Mouse (Mus musculus): ENCODE data around the gene Mvp. TPM values are rescaled to one million over a fixed set of nuclear protein-coding genes. Genes with fewer than 3 reads are reported as not detected.

The Mvp gene
- polyA plus RNA-seq, 1 experiment, result 56.9 TPM

DNA sequence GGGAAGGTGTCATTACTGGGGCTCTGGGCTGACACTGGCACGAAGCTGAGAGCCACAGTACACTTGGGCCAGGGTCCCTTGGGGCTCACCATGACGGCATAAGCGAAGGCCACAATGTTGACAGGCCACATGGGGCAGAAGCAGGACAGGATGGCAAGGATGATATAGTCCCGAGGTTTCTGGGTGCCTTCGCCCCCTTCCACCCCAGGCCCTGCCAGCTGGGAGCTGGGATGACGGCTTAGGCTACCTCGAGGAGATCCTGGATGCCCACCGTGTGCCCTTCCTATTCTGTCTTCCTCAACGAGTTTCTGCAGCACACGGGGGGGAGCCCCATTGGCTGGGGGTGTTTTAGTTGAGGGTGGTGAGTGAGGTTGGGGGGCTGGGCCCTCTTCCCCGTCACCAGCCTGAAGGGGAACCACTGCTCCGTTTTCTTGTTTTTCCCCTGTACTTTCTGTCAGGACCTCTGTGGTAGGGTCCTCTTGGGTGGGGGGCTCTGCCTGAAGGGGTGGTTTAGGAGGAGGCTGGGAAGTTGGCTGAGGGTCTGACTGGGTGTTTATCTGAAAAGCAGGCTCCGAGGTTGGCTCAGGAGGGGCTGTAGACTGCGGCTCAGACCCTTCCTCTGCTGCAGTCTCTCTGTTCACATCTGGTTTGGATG lies 5.0 kb upstream of the Mvp start:
- no peak for DNase-seq
- H3K4me1 ChIP-seq (ENCODE audit: control insufficient read depth, insufficient read depth, low read length), result peaks cover 11% of the 10 kb centered on the region
- no peak overlapping the region for H3K4me3 ChIP-seq (ENCODE audit: insufficient read depth, low read depth, low read length)
- no peaks in the 10 kb centered on the region for H3K27me3 ChIP-seq (replicated peaks; ENCODE audit: control insufficient read depth, insufficient read depth, low read length)
- 80% methylated on average over 14 of the region's 14 CpGs for WGBS
- H3K36me3 ChIP-seq (ENCODE audit: control insufficient read depth, insufficient read depth, low read length), result no peaks in the 10 kb centered on the region
- TF ChIP-seq CTCF (conservative IDR thresholded peaks at IDR 0.05; ENCODE audit: insufficient read depth, insufficient read length, low read depth, low read length) (no peak), POLR2A (IDR thresholded peaks at IDR 0.05; ENCODE audit: low read depth, low read length) (no peak)
- no peak overlapping the region for H3K27ac ChIP-seq (ENCODE audit: insufficient read depth, low read depth, low read length)

DNA sequence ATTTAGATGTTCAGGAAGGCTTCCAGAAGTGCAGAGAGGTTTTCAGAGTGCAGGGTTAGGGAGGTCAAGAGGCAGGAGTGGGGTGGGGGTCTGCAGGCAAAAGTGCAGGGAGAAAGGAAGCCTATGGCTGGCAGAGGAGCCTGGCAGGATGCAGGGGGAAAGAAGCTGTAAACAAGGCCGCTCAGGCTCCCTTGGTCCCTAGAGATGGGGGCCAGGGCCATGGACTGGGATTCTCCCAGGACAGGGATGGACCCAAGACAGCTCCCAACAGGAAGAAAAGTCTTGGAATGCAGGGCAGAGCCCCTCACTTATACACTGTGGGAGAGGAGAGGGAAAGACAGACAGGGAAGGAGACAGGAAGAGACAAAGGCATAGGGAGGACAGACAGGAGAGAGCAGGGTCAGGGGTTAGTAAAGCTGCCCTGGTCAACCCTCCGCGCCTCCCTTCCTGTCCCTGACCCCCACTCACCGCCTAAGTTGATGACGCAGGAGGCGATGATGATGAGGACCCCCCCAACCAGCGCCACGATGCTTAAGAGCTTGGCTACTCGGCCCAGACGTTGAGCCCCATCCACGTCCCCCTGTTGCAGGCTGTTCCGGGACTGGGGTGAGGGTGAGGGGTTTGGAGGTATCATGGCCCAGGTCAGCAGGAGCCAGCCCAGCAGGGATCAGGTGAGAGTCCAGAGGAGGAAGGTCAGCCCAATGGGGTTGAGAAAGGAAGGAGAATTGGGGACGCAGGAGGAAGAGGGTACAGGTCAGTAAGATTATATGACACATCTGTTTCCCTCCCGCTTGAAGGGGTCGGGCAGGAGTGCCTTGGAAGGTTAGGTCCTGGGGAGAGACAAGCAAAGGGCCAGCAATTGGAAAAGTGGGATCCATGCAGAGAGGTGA lies 4.2 kb upstream of the Mvp start:
- H3K36me3 ChIP-seq (ENCODE audit: control insufficient read depth, insufficient read depth, low read length), result no peaks in the 10 kb centered on the region
- no peak overlapping the region; the same call in 1 of the 2 replicates for H3K27ac ChIP-seq (ENCODE audit: insufficient read depth, low read depth, low read length)
- no peaks in the 10 kb centered on the region for H3K27me3 ChIP-seq (replicated peaks; ENCODE audit: control insufficient read depth, insufficient read depth, low read length)
- WGBS, result 53% methylated on average over 15 of the region's 15 CpGs
- no peak for TF ChIP-seq POLR2A (IDR thresholded peaks at IDR 0.05; ENCODE audit: low read depth, low read length)
- no peak for TF ChIP-seq CTCF (conservative IDR thresholded peaks at IDR 0.05; ENCODE audit: insufficient read depth, insufficient read length, low read depth, low read length)
- no peak overlapping the region for H3K4me3 ChIP-seq (ENCODE audit: insufficient read depth, low read depth, low read length)
- H3K4me1 ChIP-seq (ENCODE audit: control insufficient read depth, insufficient read depth, low read length), result peaks cover 6% of the 10 kb centered on the region; the same call in 1 of the 2 replicates
- no peak for DNase-seq

- no peaks in the 10 kb centered on the region for H3K36me3 ChIP-seq (ENCODE audit: control insufficient read depth, insufficient read depth, low read length)
- no peak overlapping the region for H3K4me3 ChIP-seq (ENCODE audit: insufficient read depth, low read depth, low read length)
- TF ChIP-seq CTCF (conservative IDR thresholded peaks at IDR 0.05; ENCODE audit: insufficient read depth, insufficient read length, low read depth, low read length) (no peak), POLR2A (IDR thresholded peaks at IDR 0.05; ENCODE audit: low read depth, low read length) (no peak)
- WGBS, result 44% methylated on average over 6 of the region's 6 CpGs
- H3K27me3 ChIP-seq (replicated peaks; ENCODE audit: control insufficient read depth, insufficient read depth, low read length), result no peaks in the 10 kb centered on the region
- no peak for DNase-seq
- H3K4me1 ChIP-seq (ENCODE audit: control insufficient read depth, insufficient read depth, low read length), result peaks cover 11% of the 10 kb centered on the region; the same call in 1 of the 2 replicates
- H3K27ac ChIP-seq (ENCODE audit: insufficient read depth, low read depth, low read length), result no peak overlapping the region; the same call in 1 of the 2 replicates
Measured at GRCm38 (mm10) chr7:127017950-127018345, 3.5 kb upstream of the Mvp start.

DNA sequence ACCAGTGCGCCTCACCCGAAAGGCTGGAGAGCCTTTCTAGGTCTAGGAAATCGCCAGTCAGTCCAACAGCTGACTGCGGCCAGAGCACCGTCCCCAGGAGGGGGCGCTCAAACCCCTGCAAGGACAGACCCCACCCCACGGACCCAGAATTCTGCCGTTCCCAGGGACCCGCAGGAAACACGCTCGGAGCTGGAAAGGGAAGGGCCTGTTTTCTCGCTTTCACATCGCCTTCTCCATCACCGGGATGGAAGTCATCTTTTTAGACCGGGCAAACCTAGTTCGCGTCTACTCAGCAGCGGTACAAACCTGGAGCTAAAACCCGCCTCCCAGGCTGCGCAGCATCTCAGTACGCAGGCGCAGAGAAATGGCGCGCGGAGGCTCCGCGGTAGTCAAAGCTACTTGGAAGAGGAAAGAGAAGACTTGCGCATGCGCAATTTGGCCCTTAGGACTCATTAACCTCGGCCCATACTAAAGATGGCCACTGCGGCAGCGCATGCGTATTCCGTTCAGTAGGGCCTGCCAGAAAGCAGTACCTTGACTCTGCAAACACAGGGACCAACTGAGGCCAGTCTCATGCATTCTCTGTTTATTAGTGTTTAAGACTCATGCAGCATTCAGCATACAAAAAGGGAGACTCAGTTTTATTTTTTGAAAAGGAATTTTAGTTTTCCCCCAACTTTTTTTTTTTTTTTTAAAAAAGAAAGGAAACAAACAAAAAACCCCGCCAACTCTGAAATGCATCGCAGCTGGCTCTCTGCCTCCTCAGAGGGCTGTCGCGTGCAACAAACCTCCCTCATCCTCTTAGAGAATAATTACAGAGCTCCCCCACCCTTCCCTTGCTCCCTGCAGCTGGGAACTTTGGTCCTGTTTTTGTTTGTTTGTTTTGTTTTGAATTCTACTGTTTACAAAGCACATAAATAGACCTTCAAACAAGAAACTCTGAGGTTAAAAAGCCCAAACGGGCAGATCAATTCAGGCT lies 2.8 kb upstream of the Mvp start, which contains the start of gene Pagr1a:
Gene Pagr1a (minus strand): TSS at position 382 of the 979 bp plus-strand sequence.
- DNase-seq, result peak; percentile 99
- Histone ChIP-seq H3K27me3 (replicated peaks; ENCODE audit: control insufficient read depth, insufficient read depth, low read length) (no peaks in the 10 kb centered on the region), H3K4me3 (ENCODE audit: insufficient read depth, low read depth, low read length) (peak within 1 kb of the TSS; percentile 89), H3K36me3 (ENCODE audit: control insufficient read depth, insufficient read depth, low read length) (no peaks in the 10 kb centered on the region), H3K27ac (ENCODE audit: insufficient read depth, low read depth, low read length) (peak within 1 kb of the TSS; percentile 96), H3K4me1 (ENCODE audit: control insufficient read depth, insufficient read depth, low read length) (peaks cover 11% of the 10 kb centered on the region; the same call in 1 of the 2 replicates)
- WGBS, result 2% methylated on average over 39 of the region's 39 CpGs
- TF ChIP-seq POLR2A (IDR thresholded peaks at IDR 0.05; ENCODE audit: low read depth, low read length) (peak; percentile 58), CTCF (conservative IDR thresholded peaks at IDR 0.05; ENCODE audit: insufficient read depth, insufficient read length, low read depth, low read length) (peak; percentile 71)

DNA sequence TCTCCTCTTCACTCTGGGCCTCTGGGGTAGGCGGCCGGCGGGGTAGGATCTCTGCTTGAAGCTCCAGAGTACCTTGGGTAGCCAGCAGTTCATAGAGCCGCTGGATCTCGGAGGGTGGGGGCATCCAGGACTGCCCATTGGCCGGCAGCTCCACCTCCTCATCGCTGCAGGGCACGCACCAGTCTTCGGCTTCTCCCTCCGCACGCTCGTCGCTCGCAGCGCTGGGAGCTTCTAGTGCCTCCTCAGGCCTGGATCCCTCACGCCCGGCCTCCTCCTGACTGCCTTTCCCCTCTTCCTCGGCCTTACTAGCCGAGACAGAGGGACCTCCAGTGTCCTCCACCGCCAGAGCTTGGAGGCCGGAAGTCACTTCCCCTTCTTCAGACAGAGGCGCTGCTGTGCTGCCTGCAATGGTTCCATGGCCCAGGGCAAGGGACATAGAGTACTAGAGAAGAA lies 2.1 kb upstream of the Mvp start:
- WGBS, result under 1% methylated on average over 22 of the region's 22 CpGs
- DNase-seq, result no peak
- Histone ChIP-seq H3K4me3 (ENCODE audit: insufficient read depth, low read depth, low read length) (peak overlapping the region; percentile 89), H3K27ac (ENCODE audit: insufficient read depth, low read depth, low read length) (peak overlapping the region; percentile 96), H3K36me3 (ENCODE audit: control insufficient read depth, insufficient read depth, low read length) (no peaks in the 10 kb centered on the region), H3K27me3 (replicated peaks; ENCODE audit: control insufficient read depth, insufficient read depth, low read length) (no peaks in the 10 kb centered on the region), H3K4me1 (ENCODE audit: control insufficient read depth, insufficient read depth, low read length) (peaks cover 11% of the 10 kb centered on the region; the same call in 1 of the 2 replicates)
- TF ChIP-seq CTCF (conservative IDR thresholded peaks at IDR 0.05; ENCODE audit: insufficient read depth, insufficient read length, low read depth, low read length) (no peak), POLR2A (IDR thresholded peaks at IDR 0.05; ENCODE audit: low read depth, low read length) (no peak)

DNA sequence TGATC lies 1.9 kb upstream of the Mvp start, which contains the start of gene Pagr1b:
Gene Pagr1b (minus strand): TSS at position 4 of the 5 bp plus-strand sequence.
- no peak for DNase-seq
- Histone ChIP-seq H3K27me3 (replicated peaks; ENCODE audit: control insufficient read depth, insufficient read depth, low read length) (no peaks in the 10 kb centered on the region), H3K36me3 (ENCODE audit: control insufficient read depth, insufficient read depth, low read length) (no peaks in the 10 kb centered on the region), H3K27ac (ENCODE audit: insufficient read depth, low read depth, low read length) (peak within 1 kb of the TSS; percentile 96), H3K4me3 (ENCODE audit: insufficient read depth, low read depth, low read length) (peak within 1 kb of the TSS; percentile 89), H3K4me1 (ENCODE audit: control insufficient read depth, insufficient read depth, low read length) (peaks cover 11% of the 10 kb centered on the region; the same call in 1 of the 2 replicates)
- TF ChIP-seq POLR2A (IDR thresholded peaks at IDR 0.05; ENCODE audit: low read depth, low read length), result no peak
- TF ChIP-seq CTCF (conservative IDR thresholded peaks at IDR 0.05; ENCODE audit: insufficient read depth, insufficient read length, low read depth, low read length), result no peak
